Mouse (Mus musculus) R1 (cell line): ENCODE measurements at regions not wholly inside any gene's neighbourhood (a gene's known extent, or its start where the extent isn't known, plus 50 kb on each side); places are given as distances from the start of the nearest gene placed in this dataset.

Source experiments
- DNase-seq: peaks from one replicate; pipeline ENCODE4 v3.0.0-alpha.2; 2018; ENCODE audit warnings: low read depth, low spot score

- no peak for DNase-seq
Observed at GRCm38 (mm10) chr14:87864388-87865215, 448.2 kb downstream of the Tdrd3 start.

DNA sequence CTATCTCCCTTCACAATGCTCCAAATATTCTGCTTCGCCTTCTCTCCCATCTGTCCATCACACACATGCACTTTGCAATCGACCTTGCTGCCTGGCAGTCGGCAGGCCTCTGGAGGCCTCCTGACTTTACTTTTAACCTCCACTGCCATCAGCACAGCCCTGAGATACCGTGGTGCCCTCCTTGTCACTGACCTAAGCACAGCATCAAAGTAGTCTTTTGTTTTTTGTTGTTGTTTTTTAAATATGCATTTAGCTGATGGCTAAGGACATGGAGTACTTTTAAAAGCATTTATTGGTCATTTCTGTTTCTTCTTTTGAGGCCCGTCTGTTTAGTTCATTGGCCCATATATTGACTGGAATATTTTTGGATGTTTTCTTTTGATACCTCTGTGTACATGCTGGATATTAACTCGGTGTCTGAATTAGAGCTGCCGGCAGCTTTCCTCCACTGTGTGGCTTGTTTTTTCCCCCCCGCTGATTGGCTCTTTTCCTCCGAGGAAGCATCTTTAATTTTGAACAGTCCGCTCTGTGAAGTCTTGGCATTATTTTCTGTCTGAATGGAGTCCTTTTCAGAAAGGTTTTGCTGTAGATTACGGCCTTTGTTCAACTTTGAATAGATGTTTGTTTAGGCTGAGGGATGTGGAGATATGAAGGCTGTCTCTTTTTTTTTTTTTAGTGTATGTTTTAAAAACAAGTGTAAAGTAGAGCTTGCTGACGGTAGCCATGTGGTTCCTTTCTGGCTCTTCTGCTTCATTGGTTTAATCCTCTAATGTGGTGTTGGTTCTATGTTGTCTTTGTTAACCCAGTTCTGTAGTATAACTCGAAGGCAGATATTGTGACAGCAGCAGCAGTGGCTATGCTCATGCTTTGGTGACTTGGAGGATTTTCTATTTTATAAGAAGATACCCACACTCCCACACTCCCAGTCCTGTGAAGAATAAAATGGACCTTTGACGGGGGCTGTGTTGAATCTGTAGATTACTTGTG lies 449.1 kb downstream of the Tdrd3 start:
- no peak for DNase-seq

- DNase-seq = no peak
Observed at GRCm38 (mm10) chr14:87901784-87902183, 485.3 kb downstream of the Tdrd3 start.

- no peak for DNase-seq
Observed at GRCm38 (mm10) chr14:87902416-87902815, 486.0 kb downstream of the Tdrd3 start.
